Mouse (Mus musculus): Measurements from ENCODE around the gene Cog6. TPM values are rescaled to one million over a fixed set of nuclear protein-coding genes. Genes with fewer than 3 reads are reported as not detected.

Cog6 gene
- polyA plus RNA-seq, 1 experiment from 2014 or later = 13.0 TPM

DNA sequence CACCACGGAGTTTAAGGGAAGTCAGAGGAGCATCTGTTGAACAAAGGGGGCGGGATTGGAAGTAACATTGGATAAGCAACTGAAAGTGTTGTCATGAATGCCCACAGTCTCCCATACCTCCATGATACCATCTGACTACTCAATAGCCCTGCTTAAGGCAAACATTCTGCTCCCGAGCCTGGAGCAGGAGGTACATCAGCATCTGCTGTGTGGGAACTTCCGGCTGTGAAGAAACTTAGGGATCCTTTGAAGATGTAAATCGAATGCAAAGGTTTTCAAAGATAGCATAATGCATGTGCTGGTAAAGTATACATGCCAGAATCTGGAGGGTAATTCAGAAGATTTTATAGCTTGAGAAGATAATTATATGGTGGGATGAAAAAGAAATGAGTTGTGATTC lies 21.9 kb upstream of the Cog6 start:
- WGBS (ENCODE audit: insufficient replicate concordance) = 47% methylated on average over 5 of the region's 5 CpGs

DNA sequence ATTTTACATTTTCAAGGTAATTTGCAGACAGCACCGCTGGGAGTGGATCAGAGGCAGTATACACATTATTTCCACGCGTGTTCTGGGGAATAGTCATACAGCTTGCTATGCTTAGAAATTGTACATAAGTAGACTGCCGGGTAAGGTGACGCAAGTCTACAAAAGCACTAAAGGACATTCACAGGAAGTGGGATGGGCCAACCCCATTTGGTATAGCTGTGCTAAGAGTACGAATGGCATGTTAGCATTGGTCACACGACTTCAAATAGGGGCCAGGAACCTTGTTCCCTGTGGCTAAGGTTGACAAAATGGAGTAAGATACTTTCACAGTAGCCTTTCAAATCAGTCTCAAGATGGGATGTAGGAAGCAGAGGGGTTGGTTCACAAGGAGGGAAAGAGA lies 19.9 kb upstream of the Cog6 start:
- ATAC-seq (ENCODE audit: low read depth) = no peak
- 59% methylated on average over 7 of the region's 7 CpGs for WGBS (ENCODE audit: insufficient replicate concordance)

More for the DNA sequence above, 21.9 kb upstream of the Cog6 start:
- Histone ChIP-seq H3K27me3 (ENCODE audit: control insufficient read depth, insufficient read depth, low read depth, low read length) (peaks cover 41% of the 10 kb centered on the region), H3K27ac (ENCODE audit: low read length) (no peak overlapping the region), H3K4me3 (ENCODE audit: low read depth, low read length) (no peak overlapping the region), H3K4me1 (ENCODE audit: control insufficient read depth, low read depth, low read length) (no peaks in the 10 kb centered on the region), H3K9me3 (replicated peaks; ENCODE audit: control insufficient read depth, low read length) (no peaks in the 10 kb centered on the region), H3K4me2 (ENCODE audit: low read depth, low read length) (no peak overlapping the region), H3K9ac (ENCODE audit: low read depth, low read length) (no peak overlapping the region), H3K36me3 (ENCODE audit: control insufficient read depth, insufficient read depth) (no peaks in the 10 kb centered on the region)
- no peak for ATAC-seq (ENCODE audit: low read depth)

DNA sequence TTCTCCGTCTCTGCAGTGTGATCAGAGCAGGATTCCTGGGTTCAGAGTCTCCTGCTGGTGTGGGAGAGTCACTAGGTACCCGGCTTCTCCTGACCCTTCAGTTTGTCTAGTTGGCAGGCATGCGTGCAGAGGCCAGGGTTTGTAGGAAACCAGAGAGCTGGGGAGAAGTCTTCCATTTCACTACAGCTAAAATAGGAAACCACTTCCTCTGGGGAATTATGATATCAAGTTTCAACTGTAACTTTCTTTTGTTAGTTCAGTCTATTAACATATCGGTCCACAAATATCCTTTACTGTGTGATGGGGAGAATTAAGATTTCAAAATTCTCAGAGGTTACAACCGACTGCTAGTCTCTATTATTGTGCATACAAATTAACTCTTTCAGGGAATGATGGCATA lies 19.0 kb upstream of the Cog6 start:
- no peak overlapping the region for H3K4me3 ChIP-seq (ENCODE audit: low read depth, low read length)
- no peak for ATAC-seq (ENCODE audit: low read depth)
- 58% methylated on average over 5 of the region's 5 CpGs for WGBS (ENCODE audit: insufficient replicate concordance)
- H3K27me3 ChIP-seq (ENCODE audit: control insufficient read depth, insufficient read depth, low read depth, low read length) = peaks cover 18% of the 10 kb centered on the region
- no peak overlapping the region for H3K9ac ChIP-seq (ENCODE audit: low read depth, low read length)
- H3K4me1 ChIP-seq (ENCODE audit: control insufficient read depth, low read depth, low read length) = no peaks in the 10 kb centered on the region
- no peaks in the 10 kb centered on the region for H3K9me3 ChIP-seq (replicated peaks; ENCODE audit: control insufficient read depth, low read length)
- H3K27ac ChIP-seq (ENCODE audit: low read length) = no peak overlapping the region
- no peaks in the 10 kb centered on the region for H3K36me3 ChIP-seq (ENCODE audit: control insufficient read depth, insufficient read depth)
- no peak overlapping the region for H3K4me2 ChIP-seq (ENCODE audit: low read depth, low read length)

More for the DNA sequence above, 19.9 kb upstream of the Cog6 start:
- H3K27ac ChIP-seq (ENCODE audit: low read length) = no peak overlapping the region
- H3K4me1 ChIP-seq (ENCODE audit: control insufficient read depth, low read depth, low read length) = no peaks in the 10 kb centered on the region
- no peak overlapping the region for H3K4me2 ChIP-seq (ENCODE audit: low read depth, low read length)
- no peak overlapping the region for H3K9ac ChIP-seq (ENCODE audit: low read depth, low read length)
- peaks cover 26% of the 10 kb centered on the region for H3K27me3 ChIP-seq (ENCODE audit: control insufficient read depth, insufficient read depth, low read depth, low read length)
- H3K9me3 ChIP-seq (replicated peaks; ENCODE audit: control insufficient read depth, low read length) = no peaks in the 10 kb centered on the region
- H3K4me3 ChIP-seq (ENCODE audit: low read depth, low read length) = no peak overlapping the region
- H3K36me3 ChIP-seq (ENCODE audit: control insufficient read depth, insufficient read depth) = no peaks in the 10 kb centered on the region

GRCm38 (mm10) chr3:53033448-53033847 lies 16.4 kb upstream of the Cog6 start:
- H3K27me3 ChIP-seq (ENCODE audit: control insufficient read depth, insufficient read depth, low read depth, low read length) = no peaks in the 10 kb centered on the region; the same call in 1 of the 2 replicates
- H3K9me3 ChIP-seq (replicated peaks; ENCODE audit: control insufficient read depth, low read length) = no peaks in the 10 kb centered on the region
- ATAC-seq (ENCODE audit: low read depth) = no peak
- no peaks in the 10 kb centered on the region for H3K4me1 ChIP-seq (ENCODE audit: control insufficient read depth, low read depth, low read length)
- WGBS (ENCODE audit: insufficient replicate concordance) = 19% methylated on average over 3 of the region's 3 CpGs
- no peak overlapping the region for H3K9ac ChIP-seq (ENCODE audit: low read depth, low read length)
- H3K4me3 ChIP-seq (ENCODE audit: low read depth, low read length) = no peak overlapping the region
- no peak overlapping the region for H3K4me2 ChIP-seq (ENCODE audit: low read depth, low read length)
- no peaks in the 10 kb centered on the region for H3K36me3 ChIP-seq (ENCODE audit: control insufficient read depth, insufficient read depth)
- no peak overlapping the region for H3K27ac ChIP-seq (ENCODE audit: low read length)

- Histone ChIP-seq H3K9me3 (replicated peaks; ENCODE audit: control insufficient read depth, low read length) (no peaks in the 10 kb centered on the region), H3K36me3 (ENCODE audit: control insufficient read depth, insufficient read depth) (no peaks in the 10 kb centered on the region), H3K4me1 (ENCODE audit: control insufficient read depth, low read depth, low read length) (no peaks in the 10 kb centered on the region), H3K4me3 (ENCODE audit: low read depth, low read length) (no peak overlapping the region), H3K9ac (ENCODE audit: low read depth, low read length) (no peak overlapping the region), H3K27ac (ENCODE audit: low read length) (no peak overlapping the region), H3K27me3 (ENCODE audit: control insufficient read depth, insufficient read depth, low read depth, low read length) (no peaks in the 10 kb centered on the region; the same call in 1 of the 2 replicates), H3K4me2 (ENCODE audit: low read depth, low read length) (no peak overlapping the region)
- 13% methylated on average over 5 of the region's 5 CpGs for WGBS (ENCODE audit: insufficient replicate concordance)
- no peak for ATAC-seq (ENCODE audit: low read depth)
These were observed 15.4 kb upstream of the Cog6 start for GRCm38 (mm10) chr3:53032432-53032831.

DNA sequence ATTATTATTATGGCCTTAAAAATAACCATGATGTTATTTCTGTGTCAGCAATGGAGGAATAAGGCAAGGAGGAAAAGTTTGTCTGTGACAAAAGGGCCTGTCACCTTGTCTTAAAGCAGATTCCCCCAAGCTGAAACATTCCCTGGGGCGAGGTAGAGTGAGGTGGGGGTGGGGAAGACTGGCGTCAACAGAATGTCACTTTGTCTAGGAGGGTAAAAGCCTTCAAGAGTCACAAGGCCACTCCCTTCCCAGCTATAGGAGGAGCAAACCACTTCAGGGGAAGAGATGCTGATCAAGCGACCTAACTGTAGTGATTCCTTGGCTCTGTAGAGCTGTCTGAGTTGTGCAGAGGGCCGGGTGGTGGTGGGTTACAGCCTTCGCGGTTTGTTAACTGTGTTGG lies 14.5 kb upstream of the Cog6 start:
- Histone ChIP-seq H3K9me3 (replicated peaks; ENCODE audit: control insufficient read depth, low read length) (no peaks in the 10 kb centered on the region), H3K4me2 (ENCODE audit: low read depth, low read length) (no peak overlapping the region), H3K4me1 (ENCODE audit: control insufficient read depth, low read depth, low read length) (no peaks in the 10 kb centered on the region), H3K36me3 (ENCODE audit: control insufficient read depth, insufficient read depth) (no peaks in the 10 kb centered on the region), H3K9ac (ENCODE audit: low read depth, low read length) (no peak overlapping the region), H3K4me3 (ENCODE audit: low read depth, low read length) (no peak overlapping the region), H3K27ac (ENCODE audit: low read length) (no peak overlapping the region), H3K27me3 (ENCODE audit: control insufficient read depth, insufficient read depth, low read depth, low read length) (no peaks in the 10 kb centered on the region)
- 32% methylated on average over 6 of the region's 6 CpGs for WGBS (ENCODE audit: insufficient replicate concordance)
- no peak for ATAC-seq (ENCODE audit: low read depth)

DNA sequence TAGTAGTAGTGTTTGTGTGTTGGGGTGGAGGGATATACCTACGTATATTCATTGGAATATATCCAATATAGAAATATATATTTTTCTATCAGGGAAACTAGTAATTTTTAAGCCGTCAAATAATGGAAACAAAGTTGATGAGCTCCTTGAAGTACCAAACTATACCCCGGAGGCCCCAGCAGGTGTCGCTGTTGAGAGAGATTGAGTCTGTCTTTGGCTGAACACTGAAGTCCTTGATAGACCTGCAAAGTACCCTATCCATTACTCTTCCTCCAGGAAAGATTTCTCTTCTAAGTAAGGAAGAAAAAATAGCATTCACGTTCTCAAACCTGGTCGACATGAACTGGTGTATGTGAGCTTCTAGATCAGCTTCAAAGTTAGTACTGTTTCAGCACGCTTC lies 12.0 kb upstream of the Cog6 start:
- Histone ChIP-seq H3K4me3 (ENCODE audit: low read depth, low read length) (no peak overlapping the region), H3K4me2 (ENCODE audit: low read depth, low read length) (no peak overlapping the region), H3K36me3 (ENCODE audit: control insufficient read depth, insufficient read depth) (no peaks in the 10 kb centered on the region), H3K27me3 (ENCODE audit: control insufficient read depth, insufficient read depth, low read depth, low read length) (no peaks in the 10 kb centered on the region), H3K27ac (ENCODE audit: low read length) (no peak overlapping the region), H3K9me3 (replicated peaks; ENCODE audit: control insufficient read depth, low read length) (no peaks in the 10 kb centered on the region), H3K9ac (ENCODE audit: low read depth, low read length) (no peak overlapping the region), H3K4me1 (ENCODE audit: control insufficient read depth, low read depth, low read length) (no peaks in the 10 kb centered on the region)
- WGBS (ENCODE audit: insufficient replicate concordance) = 17% methylated on average over 7 of the region's 7 CpGs
- no peak for ATAC-seq (ENCODE audit: low read depth)

DNA sequence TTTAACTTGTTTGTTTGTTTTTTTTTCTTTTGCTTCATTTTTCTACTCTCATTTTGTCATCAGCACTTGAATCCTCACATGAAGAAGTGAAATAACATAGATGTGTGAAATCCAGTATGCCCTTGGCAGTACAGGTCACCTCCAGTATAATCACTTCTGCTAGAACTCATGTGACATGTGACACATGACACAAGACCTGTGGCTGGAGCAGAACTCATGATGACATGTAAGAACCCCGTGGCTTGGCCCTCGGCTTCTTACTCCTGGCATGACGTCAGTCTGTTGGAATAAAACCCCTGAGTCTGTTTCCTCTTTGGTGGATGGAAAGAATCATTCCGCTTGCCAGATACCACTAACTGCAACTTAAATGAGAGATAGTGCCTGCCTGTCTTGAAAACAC lies 10.3 kb upstream of the Cog6 start:
- no peaks in the 10 kb centered on the region for H3K9me3 ChIP-seq (replicated peaks; ENCODE audit: control insufficient read depth, low read length)
- ATAC-seq (ENCODE audit: low read depth) = no peak
- no peaks in the 10 kb centered on the region for H3K4me1 ChIP-seq (ENCODE audit: control insufficient read depth, low read depth, low read length)
- H3K27me3 ChIP-seq (ENCODE audit: control insufficient read depth, insufficient read depth, low read depth, low read length) = no peaks in the 10 kb centered on the region
- no peaks in the 10 kb centered on the region for H3K36me3 ChIP-seq (ENCODE audit: control insufficient read depth, insufficient read depth)
- no peak overlapping the region for H3K9ac ChIP-seq (ENCODE audit: low read depth, low read length)
- no peak overlapping the region for H3K4me3 ChIP-seq (ENCODE audit: low read depth, low read length)
- WGBS (ENCODE audit: insufficient replicate concordance) = 47% methylated on average over 4 of the region's 4 CpGs
- no peak overlapping the region for H3K4me2 ChIP-seq (ENCODE audit: low read depth, low read length)
- no peak overlapping the region for H3K27ac ChIP-seq (ENCODE audit: low read length)

GRCm38 (mm10) chr3:53007411-53007810 lies 9.6 kb downstream of the Cog6 start:
- H3K27me3 ChIP-seq (ENCODE audit: control insufficient read depth, insufficient read depth, low read depth, low read length) = no peaks in the 10 kb centered on the region
- peaks cover 7% of the 10 kb centered on the region; the same call in 1 of the 2 replicates for H3K36me3 ChIP-seq (ENCODE audit: control insufficient read depth, insufficient read depth)
- H3K9me3 ChIP-seq (replicated peaks; ENCODE audit: control insufficient read depth, low read length) = no peaks in the 10 kb centered on the region
- no peak overlapping the region for H3K4me3 ChIP-seq (ENCODE audit: low read depth, low read length)
- no peaks in the 10 kb centered on the region for H3K4me1 ChIP-seq (ENCODE audit: control insufficient read depth, low read depth, low read length)
- H3K4me2 ChIP-seq (ENCODE audit: low read depth, low read length) = no peak overlapping the region
- 84% methylated on average over 8 of the region's 8 CpGs for WGBS (ENCODE audit: insufficient replicate concordance)
- no peak for ATAC-seq (ENCODE audit: low read depth)
- H3K9ac ChIP-seq (ENCODE audit: low read depth, low read length) = no peak overlapping the region
- no peak overlapping the region for H3K27ac ChIP-seq (ENCODE audit: low read length)

Data from liver, embryonic 16.5 days (tissue).